Mouse (Mus musculus) small intestine, adult 2 months (tissue): ENCODE results near the gene 9330161L09Rik.

ENCODE experiments used
- CTCF ChIP-seq: fragments of 200-500 bp; IDR thresholded peaks from 2 replicates; pipeline ENCODE4 v1.5.1; 2012; ENCODE audit warnings: low read depth, mild to moderate bottlenecking, control low read depth, inconsistent platforms, low read length, moderate library complexity, mixed read lengths; ENCODE audit not compliant: insufficient replicate concordance, insufficient read length; ENCODE audit errors: extremely low read depth
- POLR2A ChIP-seq: fragments of 200-500 bp; IDR thresholded peaks from 2 replicates; pipeline ENCODE4 v1.6.1; 2012; ENCODE audit warnings: low read depth, mild to moderate bottlenecking, control low read depth, inconsistent platforms, low read length, moderate library complexity

GRCm38 (mm10) chr12:103358951-103359801 is 48.4 kb downstream of the 9330161L09Rik start:
- no peak for TF ChIP-seq CTCF
- TF ChIP-seq POLR2A = no peak
